Mouse (Mus musculus) myocyte (in vitro differentiated cells): ENCODE results near the gene Gm11983.

Source experiments
- CEBPB ChIP-seq: IDR thresholded peaks from 2 replicates; pipeline ENCODE4 v1.6.1; 2011; ENCODE audit warnings: mild to moderate bottlenecking, moderate library complexity; ENCODE audit not compliant: poor library complexity, insufficient read depth, severe bottlenecking
- E2F4 ChIP-seq: IDR thresholded peaks from one replicate; pipeline ENCODE4 v1.6.1; 2011; ENCODE audit warnings: mild to moderate bottlenecking, control low read depth, moderate library complexity; ENCODE audit not compliant: insufficient read depth
- MAX ChIP-seq: IDR thresholded peaks from one replicate; pipeline ENCODE4 v1.6.1; 2011; ENCODE audit warnings: low read depth, mild to moderate bottlenecking, control low read depth
- MYOD1 ChIP-seq, 3 experiments: IDR thresholded peaks; one replicate each; pipeline ENCODE4 v1.6.1; 2011; ENCODE audit warnings: control low read depth in 2 of 3, low read depth in 2 of 3, mild to moderate bottlenecking in 2 of 3, moderate library complexity in 1 of 3; ENCODE audit not compliant: insufficient read length in 2 of 3, control insufficient read depth in 1 of 3
- MYOG ChIP-seq, 3 experiments: IDR thresholded peaks; one replicate each; pipeline ENCODE4 v1.6.1; 2011; ENCODE audit warnings: control low read depth in 2 of 3, low read depth in 2 of 3, mild to moderate bottlenecking in 2 of 3; ENCODE audit not compliant: insufficient read length in 2 of 3, control insufficient read depth in 1 of 3, insufficient read depth in 1 of 3
- POLR2A ChIP-seq: IDR thresholded peaks from one replicate; pipeline ENCODE4 v1.6.1; 2011; ENCODE audit warnings: low read depth, mild to moderate bottlenecking, control low read depth, moderate library complexity; ENCODE audit not compliant: insufficient read length
- POLR2AphosphoS2 ChIP-seq: IDR thresholded peaks from one replicate; pipeline ENCODE4 v1.6.1; 2011; ENCODE audit warnings: low read depth, control low read depth; ENCODE audit not compliant: insufficient read length
- REST ChIP-seq: IDR thresholded peaks from one replicate; pipeline ENCODE4 v1.6.1; 2011; ENCODE audit warnings: mild to moderate bottlenecking, control low read depth, moderate library complexity; ENCODE audit not compliant: insufficient read depth, insufficient read length
- SRF ChIP-seq: IDR thresholded peaks from one replicate; pipeline ENCODE4 v1.6.1; 2011; ENCODE audit warnings: low read depth; ENCODE audit not compliant: control insufficient read depth, insufficient read length
- TCF12 ChIP-seq: IDR thresholded peaks from one replicate; pipeline ENCODE4 v1.6.1; 2011; ENCODE audit warnings: mild to moderate bottlenecking, control low read depth; ENCODE audit not compliant: poor library complexity, insufficient read depth, severe bottlenecking
- TCF3 ChIP-seq: IDR thresholded peaks from one replicate; pipeline ENCODE4 v1.6.1; 2011; ENCODE audit warnings: low read depth, control low read depth; ENCODE audit not compliant: insufficient read length

- TF ChIP-seq POLR2A, result no peak
- TF ChIP-seq TCF12, result no peak
- TF ChIP-seq E2F4, result no peak
- no peak for TF ChIP-seq MAX
- TF ChIP-seq TCF3, result no peak
- TF ChIP-seq POLR2AphosphoS2, result no peak
- TF ChIP-seq REST, result no peak
- TF ChIP-seq MYOG (IDR thresholded peaks at IDR 0.05; ENCODE audit: control insufficient read depth in 1 of 3, insufficient read depth in 1 of 3, insufficient read length in 2 of 3, low read depth in 2 of 3), result no peak
- no peak for TF ChIP-seq MYOD1 (IDR thresholded peaks at IDR 0.05; ENCODE audit: control insufficient read depth in 1 of 3, insufficient read length in 2 of 3, low read depth in 2 of 3)
- TF ChIP-seq CEBPB, result no peak
- no peak for TF ChIP-seq SRF
Measured at GRCm38 (mm10) chr11:6855942-6856341, 18.5 kb upstream of the Gm11983 start.
